Mouse (Mus musculus): ENCODE measurements at regions not wholly inside any gene's neighbourhood (a gene's known extent, or its start where the extent isn't known, plus 50 kb on each side); places are given as distances from the start of the nearest gene placed in this dataset.

GRCm38 (mm10) chr8:10901954-10902353 is 106.3 kb downstream of the Irs2 start:
- no peaks in the 10 kb centered on the region for H3K27me3 ChIP-seq (ENCODE audit: control insufficient read depth, insufficient read depth, low read length)
- no peak overlapping the region for H3K27ac ChIP-seq (replicated peaks; ENCODE audit: low read depth, low read length)
- WGBS: 90% methylated on average over 4 of the region's 4 CpGs
- ATAC-seq (replicated peaks; ENCODE audit: insufficient number of reproducible peaks, low FRiP score, low TSS enrichment, low read depth) (no peak), DNase-seq (ENCODE audit: low spot score) (no peak)
- peaks cover 5% of the 10 kb centered on the region for H3K4me1 ChIP-seq (ENCODE audit: control insufficient read depth, insufficient read depth, low read length)
- no peak overlapping the region for H3K9ac ChIP-seq (replicated peaks; ENCODE audit: low read length)
- no peak overlapping the region for H3K4me2 ChIP-seq (ENCODE audit: low read depth, low read length)
- H3K9me3 ChIP-seq (replicated peaks; ENCODE audit: control insufficient read depth, low read length): no peaks in the 10 kb centered on the region
- H3K4me3 ChIP-seq (ENCODE audit: low read depth, low read length): no peak overlapping the region
- no peaks in the 10 kb centered on the region for H3K36me3 ChIP-seq (replicated peaks; ENCODE audit: control insufficient read depth, insufficient read depth, low read depth, low read length)

- H3K27ac ChIP-seq (replicated peaks; ENCODE audit: low read depth, low read length): no peak overlapping the region
- no peaks in the 10 kb centered on the region for H3K36me3 ChIP-seq (replicated peaks; ENCODE audit: control insufficient read depth, insufficient read depth, low read depth, low read length)
- no peaks in the 10 kb centered on the region for H3K27me3 ChIP-seq (ENCODE audit: control insufficient read depth, insufficient read depth, low read length)
- H3K4me2 ChIP-seq (ENCODE audit: low read depth, low read length): no peak overlapping the region
- 67% methylated on average over 3 of the region's 3 CpGs for WGBS
- H3K9ac ChIP-seq (replicated peaks; ENCODE audit: low read length): no peak overlapping the region
- ATAC-seq (replicated peaks; ENCODE audit: insufficient number of reproducible peaks, low FRiP score, low TSS enrichment, low read depth) (no peak; the same call in 1 of the 2 replicates), DNase-seq (ENCODE audit: low spot score) (no peak)
- no peak overlapping the region for H3K4me3 ChIP-seq (ENCODE audit: low read depth, low read length)
- H3K9me3 ChIP-seq (replicated peaks; ENCODE audit: control insufficient read depth, low read length): no peaks in the 10 kb centered on the region
- H3K4me1 ChIP-seq (ENCODE audit: control insufficient read depth, insufficient read depth, low read length): peaks cover 5% of the 10 kb centered on the region
Observed at GRCm38 (mm10) chr8:10901014-10901413, 107.2 kb downstream of the Irs2 start.

- peaks cover 5% of the 10 kb centered on the region for H3K4me1 ChIP-seq (ENCODE audit: control insufficient read depth, insufficient read depth, low read length)
- 6% methylated on average over 17 of the region's 17 CpGs for WGBS
- H3K4me3 ChIP-seq (ENCODE audit: low read depth, low read length): no peak overlapping the region
- no peaks in the 10 kb centered on the region for H3K36me3 ChIP-seq (replicated peaks; ENCODE audit: control insufficient read depth, insufficient read depth, low read depth, low read length)
- DNase-seq (ENCODE audit: low spot score) (peak; percentile 28), ATAC-seq (replicated peaks; ENCODE audit: insufficient number of reproducible peaks, low FRiP score, low TSS enrichment, low read depth) (0 out of 2 replicates have a peak, but pooled peaks have one; percentile 45)
- H3K27me3 ChIP-seq (ENCODE audit: control insufficient read depth, insufficient read depth, low read length): no peaks in the 10 kb centered on the region
- peak overlapping the region; percentile 29 for H3K4me2 ChIP-seq (ENCODE audit: low read depth, low read length)
- no peak overlapping the region for H3K27ac ChIP-seq (replicated peaks; ENCODE audit: low read depth, low read length)
- H3K9ac ChIP-seq (replicated peaks; ENCODE audit: low read length): peak overlapping the region; percentile 34
- no peaks in the 10 kb centered on the region for H3K9me3 ChIP-seq (replicated peaks; ENCODE audit: control insufficient read depth, low read length)
Observed at GRCm38 (mm10) chr8:10899581-10900155, 108.6 kb downstream of the Irs2 start.

- Histone ChIP-seq H3K36me3 (replicated peaks; ENCODE audit: control insufficient read depth, insufficient read depth, low read depth, low read length) (no peaks in the 10 kb centered on the region), H3K4me2 (ENCODE audit: low read depth, low read length) (peak overlapping the region; percentile 29), H3K9ac (replicated peaks; ENCODE audit: low read length) (peak overlapping the region; percentile 34), H3K27ac (replicated peaks; ENCODE audit: low read depth, low read length) (no peak overlapping the region), H3K27me3 (ENCODE audit: control insufficient read depth, insufficient read depth, low read length) (no peaks in the 10 kb centered on the region), H3K9me3 (replicated peaks; ENCODE audit: control insufficient read depth, low read length) (no peaks in the 10 kb centered on the region), H3K4me3 (ENCODE audit: low read depth, low read length) (no peak overlapping the region), H3K4me1 (ENCODE audit: control insufficient read depth, insufficient read depth, low read length) (peaks cover 5% of the 10 kb centered on the region)
- ATAC-seq (replicated peaks; ENCODE audit: insufficient number of reproducible peaks, low FRiP score, low TSS enrichment, low read depth) (no peak), DNase-seq (ENCODE audit: low spot score) (peak; percentile 45)
- WGBS: 9% methylated on average over 16 of the region's 16 CpGs
Observed at GRCm38 (mm10) chr8:10898562-10899527, 109.4 kb downstream of the Irs2 start.

- ATAC-seq (replicated peaks; ENCODE audit: insufficient number of reproducible peaks, low FRiP score, low TSS enrichment, low read depth): no peak
- DNase-seq (ENCODE audit: low spot score): no peak
- H3K4me3 ChIP-seq (ENCODE audit: low read depth, low read length): no peak overlapping the region
- H3K4me1 ChIP-seq (ENCODE audit: control insufficient read depth, insufficient read depth, low read length): peaks cover 5% of the 10 kb centered on the region
- H3K36me3 ChIP-seq (replicated peaks; ENCODE audit: control insufficient read depth, insufficient read depth, low read depth, low read length): no peaks in the 10 kb centered on the region
- no peak overlapping the region for H3K27ac ChIP-seq (replicated peaks; ENCODE audit: low read depth, low read length)
- no peak overlapping the region for H3K9ac ChIP-seq (replicated peaks; ENCODE audit: low read length)
- H3K4me2 ChIP-seq (ENCODE audit: low read depth, low read length): no peak overlapping the region
- no peaks in the 10 kb centered on the region for H3K27me3 ChIP-seq (ENCODE audit: control insufficient read depth, insufficient read depth, low read length)
- 66% methylated on average over 7 of the region's 7 CpGs for whole genome bisulfite sequencing
- no peaks in the 10 kb centered on the region for H3K9me3 ChIP-seq (replicated peaks; ENCODE audit: control insufficient read depth, low read length)
Observed at GRCm38 (mm10) chr8:10897573-10897972, 110.7 kb downstream of the Irs2 start.

- Histone ChIP-seq H3K27me3 (ENCODE audit: control insufficient read depth, insufficient read depth, low read length) (no peaks in the 10 kb centered on the region), H3K9ac (replicated peaks; ENCODE audit: low read length) (no peak overlapping the region), H3K4me1 (ENCODE audit: control insufficient read depth, insufficient read depth, low read length) (peaks cover 5% of the 10 kb centered on the region), H3K9me3 (replicated peaks; ENCODE audit: control insufficient read depth, low read length) (no peaks in the 10 kb centered on the region), H3K4me2 (ENCODE audit: low read depth, low read length) (no peak overlapping the region), H3K27ac (replicated peaks; ENCODE audit: low read depth, low read length) (no peak overlapping the region), H3K36me3 (replicated peaks; ENCODE audit: control insufficient read depth, insufficient read depth, low read depth, low read length) (no peaks in the 10 kb centered on the region), H3K4me3 (ENCODE audit: low read depth, low read length) (no peak overlapping the region)
- DNase-seq (ENCODE audit: low spot score): no peak
- ATAC-seq (replicated peaks; ENCODE audit: insufficient number of reproducible peaks, low FRiP score, low TSS enrichment, low read depth): no peak
- WGBS: 65% methylated on average over 2 of the region's 2 CpGs
Observed at GRCm38 (mm10) chr8:10895178-10895577, 113.1 kb downstream of the Irs2 start.

- Histone ChIP-seq H3K9me3 (replicated peaks; ENCODE audit: control insufficient read depth, low read length) (no peaks in the 10 kb centered on the region), H3K27me3 (ENCODE audit: control insufficient read depth, insufficient read depth, low read length) (no peaks in the 10 kb centered on the region), H3K27ac (replicated peaks; ENCODE audit: low read depth, low read length) (no peak overlapping the region), H3K9ac (replicated peaks; ENCODE audit: low read length) (no peak overlapping the region), H3K36me3 (replicated peaks; ENCODE audit: control insufficient read depth, insufficient read depth, low read depth, low read length) (no peaks in the 10 kb centered on the region), H3K4me2 (ENCODE audit: low read depth, low read length) (no peak overlapping the region), H3K4me1 (ENCODE audit: control insufficient read depth, insufficient read depth, low read length) (no peaks in the 10 kb centered on the region; the same call in 1 of the 2 replicates), H3K4me3 (ENCODE audit: low read depth, low read length) (no peak overlapping the region)
- WGBS: 77% methylated on average over 5 of the region's 5 CpGs
- no peak for ATAC-seq (replicated peaks; ENCODE audit: insufficient number of reproducible peaks, low FRiP score, low TSS enrichment, low read depth)
- no peak for DNase-seq (ENCODE audit: low spot score)
Observed at GRCm38 (mm10) chr8:10894306-10894705, 114.0 kb downstream of the Irs2 start.

GRCm38 (mm10) chr8:10893709-10894108 is 114.5 kb downstream of the Irs2 start:
- no peak overlapping the region for H3K9ac ChIP-seq (replicated peaks; ENCODE audit: low read length)
- no peak overlapping the region for H3K4me2 ChIP-seq (ENCODE audit: low read depth, low read length)
- no peak overlapping the region for H3K4me3 ChIP-seq (ENCODE audit: low read depth, low read length)
- ATAC-seq (replicated peaks; ENCODE audit: insufficient number of reproducible peaks, low FRiP score, low TSS enrichment, low read depth) (no peak), DNase-seq (ENCODE audit: low spot score) (no peak)
- H3K36me3 ChIP-seq (replicated peaks; ENCODE audit: control insufficient read depth, insufficient read depth, low read depth, low read length): no peaks in the 10 kb centered on the region
- 68% methylated on average over 5 of the region's 5 CpGs for WGBS
- no peaks in the 10 kb centered on the region for H3K27me3 ChIP-seq (ENCODE audit: control insufficient read depth, insufficient read depth, low read length)
- H3K27ac ChIP-seq (replicated peaks; ENCODE audit: low read depth, low read length): no peak overlapping the region
- no peaks in the 10 kb centered on the region for H3K9me3 ChIP-seq (replicated peaks; ENCODE audit: control insufficient read depth, low read length)
- H3K4me1 ChIP-seq (ENCODE audit: control insufficient read depth, insufficient read depth, low read length): no peaks in the 10 kb centered on the region
